Mouse (Mus musculus) midbrain, embryonic 11.5 days (tissue): ENCODE data around the gene Fbxl17. TPM values are rescaled to one million over a fixed set of nuclear protein-coding genes. Genes with fewer than 3 reads are reported as not detected.

Experiments
- ATAC-seq: fragments of 200-750 bp; cut with Nextera tagmentation; 2 replicates; pipeline ENCODE4 v1.8.0; 2017; ENCODE audit warnings: moderate TSS enrichment, moderate library complexity; ENCODE audit not compliant: low FRiP score
- DNase-seq: peaks from one replicate; pipeline ENCODE4 v3.0.0; 2015; ENCODE audit warnings: low spot score; ENCODE audit errors: missing footprints
- H3K27ac ChIP-seq: fragments of 300-500 bp; sonication (generic); 2 replicates; pipeline ENCODE4 v1.5.1; 2014; ENCODE audit warnings: low read depth, low read length
- H3K27me3 ChIP-seq: fragments of 300-500 bp; sonication (generic); 2 replicates; pipeline ENCODE4 v1.6.1; 2014; ENCODE audit warnings: mild to moderate bottlenecking, low read length, moderate library complexity, mixed read lengths; ENCODE audit not compliant: control insufficient read depth, insufficient read depth
- H3K36me3 ChIP-seq: fragments of 300-500 bp; sonication (generic); 2 replicates; pipeline ENCODE4 v1.6.1; 2014; ENCODE audit warnings: mild to moderate bottlenecking, low read length, moderate library complexity, mixed read lengths; ENCODE audit not compliant: control insufficient read depth, insufficient read depth
- H3K4me1 ChIP-seq: fragments of 300-500 bp; sonication (generic); 2 replicates; pipeline ENCODE4 v1.6.1; 2014; ENCODE audit warnings: low read length; ENCODE audit not compliant: control insufficient read depth, insufficient read depth
- H3K4me2 ChIP-seq: fragments of 300-500 bp; sonication (generic); 2 replicates; pipeline ENCODE4 v1.6.1; 2014; ENCODE audit warnings: mild to moderate bottlenecking, moderate library complexity
- H3K4me3 ChIP-seq: fragments of 300-500 bp; sonication (generic); 2 replicates; pipeline ENCODE4 v1.5.1; 2014; ENCODE audit warnings: low read depth, low read length
- H3K9ac ChIP-seq: fragments of 300-500 bp; sonication (generic); 2 replicates; pipeline ENCODE4 v1.6.1; 2014; ENCODE audit warnings: low read length
- H3K9me3 ChIP-seq: fragments of 300-500 bp; sonication (generic); 2 replicates; pipeline ENCODE4 v1.6.1; 2016; ENCODE audit warnings: low read length; ENCODE audit not compliant: control insufficient read depth
- WGBS: fragments of 180-500 bp; shearing (Covaris S2); extraction: QIAGEN DNeasy Blood & Tissue Kit; methylation state at CpG from one replicate; pipeline ENCODE4 v1.1.7; 2014; 5-methylcytosine and 5-hydroxymethylcytosine counted together
- polyA plus RNA-seq: library from polyadenylated mRNA; unstranded; fragments of >200 nt; fragmentation: Nextera tagmentation; extraction: Ambion mirVana; gene quantifications from 2 replicates; pipeline ENCODE4 v1.2.1, GENCODE M21; 2014

The Fbxl17 gene
- polyA plus RNA-seq, 1 experiment from 2014 or later, result 15.8 TPM

GRCm38 (mm10) chr17:63090112-63090511 is 409.7 kb downstream of the Fbxl17 start:
- H3K4me2 ChIP-seq, result no peak overlapping the region
- no peaks in the 10 kb centered on the region for H3K9me3 ChIP-seq
- no peak overlapping the region for H3K27ac ChIP-seq
- H3K36me3 ChIP-seq, result no peaks in the 10 kb centered on the region; the same call in 1 of the 2 replicates
- no peaks in the 10 kb centered on the region; the same call in 1 of the 2 replicates for H3K4me1 ChIP-seq
- H3K27me3 ChIP-seq, result no peaks in the 10 kb centered on the region
- ATAC-seq, result no peak
- no peak overlapping the region for H3K9ac ChIP-seq
- 85% methylated on average over 3 of the region's 3 CpGs for WGBS
- no peak overlapping the region for H3K4me3 ChIP-seq
- DNase-seq, result peak; percentile 60

GRCm38 (mm10) chr17:63087265-63087664 is 412.6 kb downstream of the Fbxl17 start:
- Histone ChIP-seq H3K4me1 (no peaks in the 10 kb centered on the region), H3K36me3 (no peaks in the 10 kb centered on the region; the same call in 1 of the 2 replicates), H3K4me3 (no peak overlapping the region), H3K9me3 (no peaks in the 10 kb centered on the region), H3K9ac (no peak overlapping the region), H3K4me2 (no peak overlapping the region), H3K27ac (no peak overlapping the region), H3K27me3 (no peaks in the 10 kb centered on the region)
- ATAC-seq (no peak), DNase-seq (no peak)
- 89% methylated on average over 10 of the region's 10 CpGs for WGBS

DNA sequence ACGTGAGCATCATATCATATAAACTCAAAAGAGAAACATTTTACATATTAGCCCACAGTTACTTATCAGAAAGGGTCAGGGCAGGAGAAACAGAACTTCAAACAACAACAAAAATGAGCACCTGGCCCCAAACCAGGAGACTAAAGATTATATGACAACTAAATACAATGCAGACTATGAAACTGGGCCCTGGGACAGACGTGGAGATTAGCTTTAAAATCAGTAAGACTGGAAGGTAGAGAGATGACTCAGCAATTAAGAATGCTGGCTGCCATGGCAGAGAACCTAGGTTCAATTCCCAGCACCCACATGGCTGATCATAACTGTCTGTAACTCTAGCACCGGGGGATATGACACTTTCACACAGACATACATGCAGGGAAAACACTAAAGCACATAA is 413.3 kb downstream of the Fbxl17 start:
- no peaks in the 10 kb centered on the region for H3K4me1 ChIP-seq
- no peaks in the 10 kb centered on the region for H3K9me3 ChIP-seq
- H3K4me3 ChIP-seq, result no peak overlapping the region
- H3K27ac ChIP-seq, result no peak overlapping the region
- H3K27me3 ChIP-seq, result no peaks in the 10 kb centered on the region
- H3K4me2 ChIP-seq, result no peak overlapping the region
- H3K36me3 ChIP-seq, result no peaks in the 10 kb centered on the region; the same call in 1 of the 2 replicates
- H3K9ac ChIP-seq, result no peak overlapping the region
- 82% methylated on average over 3 of the region's 3 CpGs for WGBS
- DNase-seq, result no peak
- ATAC-seq, result no peak

DNA sequence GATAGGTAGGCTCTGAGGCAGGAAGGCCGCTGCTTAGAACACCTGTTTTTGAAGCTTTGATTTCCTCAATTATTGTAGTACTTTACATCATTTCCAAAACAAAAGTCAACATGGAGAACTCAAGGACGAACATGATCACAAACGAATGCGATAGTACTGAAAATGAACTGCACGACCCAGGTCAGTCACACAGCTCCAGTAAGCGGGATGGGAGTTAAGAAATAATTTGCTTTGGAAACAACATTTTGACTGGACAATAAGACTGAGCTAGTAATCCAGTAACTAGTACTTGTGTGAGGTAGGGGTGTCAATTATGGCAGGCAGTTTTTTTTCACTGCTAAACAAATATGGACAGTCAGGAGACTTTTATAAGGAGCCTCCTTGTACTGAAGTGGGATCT is 414.6 kb downstream of the Fbxl17 start:
- no peak overlapping the region for H3K9ac ChIP-seq
- H3K27me3 ChIP-seq, result no peaks in the 10 kb centered on the region
- H3K27ac ChIP-seq, result no peak overlapping the region
- DNase-seq, result peak; percentile 51
- no peak overlapping the region for H3K4me3 ChIP-seq
- H3K36me3 ChIP-seq, result no peaks in the 10 kb centered on the region; the same call in 1 of the 2 replicates
- H3K9me3 ChIP-seq, result no peaks in the 10 kb centered on the region
- 95% methylated on average over 6 of the region's 6 CpGs for WGBS
- ATAC-seq, result no peak
- H3K4me2 ChIP-seq, result no peak overlapping the region
- no peaks in the 10 kb centered on the region for H3K4me1 ChIP-seq

DNA sequence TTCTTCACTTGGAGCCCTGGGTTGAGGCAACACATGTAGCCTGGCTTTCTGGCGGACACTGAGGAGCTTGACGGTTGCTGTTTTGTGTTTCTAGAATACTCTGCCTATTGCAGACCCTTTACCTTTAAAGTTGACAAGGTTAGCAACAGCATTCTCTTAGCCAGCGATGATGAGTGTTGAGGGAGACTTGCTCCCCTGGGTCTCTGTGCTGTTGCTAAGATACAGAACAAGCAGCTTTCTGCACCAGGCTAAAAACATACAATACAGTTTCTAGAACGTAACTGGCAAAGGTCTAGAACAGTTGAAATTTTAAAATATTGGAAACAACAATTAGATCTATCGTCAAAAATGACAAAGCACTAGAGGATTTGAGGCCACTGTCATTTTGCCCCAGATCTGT is 420.7 kb downstream of the Fbxl17 start:
- 67% methylated on average over 5 of the region's 5 CpGs for WGBS
- peaks cover 20% of the 10 kb centered on the region for H3K4me1 ChIP-seq
- H3K36me3 ChIP-seq, result no peaks in the 10 kb centered on the region
- DNase-seq (peak; percentile 61), ATAC-seq (no peak)
- no peak overlapping the region for H3K9ac ChIP-seq
- H3K27me3 ChIP-seq, result no peaks in the 10 kb centered on the region
- H3K9me3 ChIP-seq, result no peaks in the 10 kb centered on the region
- H3K4me3 ChIP-seq, result no peak overlapping the region
- no peak overlapping the region for H3K27ac ChIP-seq
- H3K4me2 ChIP-seq, result no peak overlapping the region

- ATAC-seq, result no peak
- Histone ChIP-seq H3K27me3 (no peaks in the 10 kb centered on the region; the same call in 1 of the 2 replicates), H3K27ac (no peak overlapping the region), H3K4me3 (no peak overlapping the region), H3K36me3 (no peaks in the 10 kb centered on the region), H3K4me1 (peaks cover 27% of the 10 kb centered on the region), H3K9me3 (no peaks in the 10 kb centered on the region), H3K9ac (no peak overlapping the region), H3K4me2 (no peak overlapping the region)
- WGBS, result 72% methylated on average over 5 of the region's 5 CpGs
- peak; percentile 83 for DNase-seq
Observed at GRCm38 (mm10) chr17:63077509-63077908, 422.3 kb downstream of the Fbxl17 start.

DNA sequence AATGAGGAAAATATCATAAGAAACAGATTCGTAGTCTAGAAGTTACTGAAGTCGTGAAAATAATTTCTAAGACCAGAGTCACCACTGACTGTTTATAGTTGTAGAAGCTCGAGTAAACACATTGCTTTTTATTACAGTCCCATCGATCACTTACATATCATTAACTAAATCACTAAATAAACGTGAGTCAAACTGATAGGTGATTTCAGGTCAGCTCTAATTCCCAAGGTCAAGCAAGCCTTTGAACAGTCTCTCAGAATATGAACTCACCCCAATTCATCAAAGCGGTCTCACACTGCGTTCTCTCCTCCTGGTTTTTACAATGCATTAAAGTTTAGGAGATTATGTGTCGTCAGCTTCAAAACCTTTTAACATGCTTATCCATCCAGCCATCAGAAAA is 423.2 kb downstream of the Fbxl17 start:
- DNase-seq (peak; percentile 88), ATAC-seq (no peak)
- Histone ChIP-seq H3K4me2 (no peak overlapping the region), H3K4me3 (no peak overlapping the region), H3K4me1 (peaks cover 27% of the 10 kb centered on the region), H3K9ac (no peak overlapping the region), H3K36me3 (no peaks in the 10 kb centered on the region), H3K27me3 (no peaks in the 10 kb centered on the region; the same call in 1 of the 2 replicates), H3K9me3 (no peaks in the 10 kb centered on the region), H3K27ac (no peak overlapping the region)
- 41% methylated on average over 8 of the region's 8 CpGs for WGBS

DNA sequence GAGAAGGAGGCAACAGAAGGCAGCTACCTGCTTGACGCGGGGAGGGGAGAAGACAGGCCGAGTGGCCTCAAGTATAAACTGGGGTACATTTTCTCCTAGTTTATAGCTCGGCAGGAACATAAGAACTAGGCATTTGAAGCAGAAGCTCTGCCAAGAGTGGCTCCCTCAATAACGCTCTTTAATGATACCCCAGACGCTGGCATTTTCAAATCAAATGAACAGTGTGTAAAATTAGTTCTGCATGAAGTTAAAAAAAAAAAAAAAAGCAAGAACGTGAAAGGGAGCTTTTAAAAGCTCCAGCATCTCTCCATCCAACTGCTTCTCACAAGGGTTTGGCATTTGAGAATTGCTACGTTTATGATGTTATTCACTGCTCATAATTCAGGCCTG is 423.8 kb downstream of the Fbxl17 start:
- ATAC-seq (0 out of 2 replicates have a peak, but pooled peaks have one; percentile 2), DNase-seq (no peak)
- no peak overlapping the region for H3K9ac ChIP-seq
- no peaks in the 10 kb centered on the region for H3K9me3 ChIP-seq
- 42% methylated on average over 8 of the region's 8 CpGs for WGBS
- no peak overlapping the region for H3K4me3 ChIP-seq
- peaks cover 32% of the 10 kb centered on the region for H3K4me1 ChIP-seq
- H3K4me2 ChIP-seq, result no peak overlapping the region
- H3K36me3 ChIP-seq, result no peaks in the 10 kb centered on the region
- no peak overlapping the region for H3K27ac ChIP-seq
- no peaks in the 10 kb centered on the region; the same call in 1 of the 2 replicates for H3K27me3 ChIP-seq

DNA sequence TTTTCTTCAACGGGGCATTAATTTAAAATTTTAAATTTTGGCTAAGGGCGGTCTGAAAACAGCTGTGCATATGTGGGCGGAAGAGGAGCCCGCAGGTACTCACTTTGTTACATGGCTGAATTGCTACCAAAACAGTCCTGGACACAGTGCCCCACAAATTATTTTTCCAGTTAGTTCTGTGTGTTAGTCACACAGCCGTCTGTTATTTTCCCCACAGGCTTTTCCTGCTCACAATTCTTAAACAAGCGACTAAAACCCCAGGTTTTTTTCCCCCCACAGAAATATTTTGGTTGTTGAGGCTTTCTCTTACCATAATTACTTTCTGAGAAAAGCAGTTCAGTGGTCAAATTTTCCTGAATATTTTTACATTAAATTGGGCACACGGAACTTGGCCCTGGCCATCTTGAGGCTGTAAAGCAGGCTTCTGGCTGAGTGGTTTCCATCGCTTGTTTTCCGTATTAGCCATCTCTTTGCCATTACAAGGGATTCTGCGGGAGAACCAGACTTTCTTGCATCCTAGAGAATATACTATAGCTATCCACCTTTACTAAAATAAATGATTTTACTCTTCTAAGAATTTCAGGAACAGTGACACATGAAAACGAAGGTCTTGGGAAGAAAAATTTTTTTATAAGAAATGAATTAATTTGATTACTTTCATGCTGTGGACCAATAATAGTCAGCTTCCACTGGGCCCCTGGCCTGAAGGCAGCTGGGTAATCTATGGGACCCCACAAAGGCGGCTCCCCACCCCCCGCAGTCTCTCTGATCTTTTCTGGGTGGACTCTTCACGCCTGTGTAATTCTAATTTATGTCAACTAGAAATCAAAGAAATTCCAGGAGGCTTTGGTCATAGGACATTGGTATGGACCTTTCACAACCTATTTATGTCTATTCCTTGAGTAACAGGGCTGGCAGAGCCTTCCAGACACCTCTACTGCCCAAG is 424.5 kb downstream of the Fbxl17 start:
- H3K9me3 ChIP-seq, result no peaks in the 10 kb centered on the region
- DNase-seq (peak; percentile 90), ATAC-seq (peak; percentile 77)
- no peak overlapping the region for H3K27ac ChIP-seq
- H3K27me3 ChIP-seq, result no peaks in the 10 kb centered on the region; the same call in 1 of the 2 replicates
- no peak overlapping the region for H3K9ac ChIP-seq
- 57% methylated on average over 14 of the region's 14 CpGs for WGBS
- no peak overlapping the region for H3K4me2 ChIP-seq
- H3K4me1 ChIP-seq, result peaks cover 36% of the 10 kb centered on the region
- H3K36me3 ChIP-seq, result no peaks in the 10 kb centered on the region
- no peak overlapping the region for H3K4me3 ChIP-seq
